In the genomic region with DNA sequence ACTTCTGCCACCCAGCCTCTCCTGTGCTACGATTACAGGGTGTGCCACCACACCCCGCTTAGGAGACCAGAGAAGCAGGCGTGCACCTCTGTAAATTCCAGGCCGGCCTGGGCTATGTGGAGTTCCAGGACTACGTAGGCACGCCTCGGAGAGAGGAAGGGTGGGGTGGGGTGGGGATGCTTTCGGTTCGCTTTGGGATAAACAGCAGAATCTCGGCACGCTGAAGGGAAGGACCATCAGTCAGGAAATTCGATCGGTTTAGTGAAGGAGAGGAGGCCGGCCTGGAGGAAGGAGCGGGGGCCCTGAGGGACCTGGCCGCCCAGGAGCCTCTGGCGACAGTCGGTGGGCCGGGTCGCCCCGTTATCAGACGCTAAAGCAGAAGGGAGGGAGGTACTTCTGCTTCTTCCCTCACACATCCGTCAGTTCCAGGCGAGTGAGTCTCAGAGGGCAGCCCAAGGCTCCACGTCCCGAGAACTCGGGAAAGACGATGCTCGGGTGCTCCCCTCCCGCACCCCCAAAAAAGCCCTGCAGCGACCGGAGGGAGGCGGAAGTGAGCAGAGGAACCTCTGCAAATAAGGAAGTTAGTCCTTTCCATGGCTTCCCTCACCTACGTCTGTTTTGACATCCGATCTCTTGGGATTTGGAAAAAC, we compare ENCODE assay signal across 8 mouse cellular contexts. TPM values are rescaled to one million over a fixed set of nuclear protein-coding genes. Genes with fewer than 3 reads are reported as not detected.
DNase-seq lines count a peak whose midpoint lies in the region; ATAC-seq lines count a peak whose summit lies in the region.

No protein-coding gene starts in this region.

- H3K9me3 ChIP-seq in hindbrain, embryonic 15.5 days, result no peaks in the 10 kb centered on the region

- peak overlapping the region; percentile 67 for H3K4me3 ChIP-seq in hindbrain, embryonic 15.5 days

- H3K4me2 ChIP-seq in hindbrain, embryonic 15.5 days, result peak overlapping the region; percentile 68

- H3K9ac ChIP-seq in hindbrain, embryonic 15.5 days, result peak overlapping the region; percentile 63

- ATAC-seq in hindbrain, embryonic 15.5 days (ENCODE audit: low FRiP score, low read depth), result peak; percentile 84

- peak overlapping the region; percentile 92 for H3K27ac ChIP-seq in hindbrain, embryonic 15.5 days (replicated peaks)

- H3K27me3 ChIP-seq in hindbrain, embryonic 15.5 days, result no peaks in the 10 kb centered on the region

- H3K36me3 ChIP-seq in hindbrain, embryonic 15.5 days, result peaks cover 14% of the 10 kb centered on the region

- peaks cover 7% of the 10 kb centered on the region for H3K4me1 ChIP-seq in hindbrain, embryonic 15.5 days (replicated peaks)

- DNase-seq in R1 (ENCODE audit: low read depth, low spot score), result peak; percentile 91
- peak; percentile 84 to 88 for DNase-seq in cerebellum, postnatal 25 days
- peak; percentile 73 to 81 for DNase-seq in frontal cortex, postnatal 36 days (ENCODE audit: low spot score in 2 of 2)
- peak; percentile 73 to 80 for DNase-seq in left cerebral cortex, adult 18-20 months (ENCODE audit: low spot score in 2 of 2)
- DNase-seq in lung, postnatal 4 days, result peak; percentile 87 to 90
- peak; percentile 80 for DNase-seq in right cerebral cortex, adult 18-20 months
- peak; percentile 75 for DNase-seq in urinary bladder, adult 2 months (ENCODE audit: low spot score)

- 0% methylated on average over 35 of the region's 35 CpGs for WGBS in hindbrain, embryonic 15.5 days

RNA-seq across cellular contexts. Expression of a gene that starts 6.2 kb away (rescaled TPM):
- 492 and 509 TPM in 2 replicates for polyA plus RNA-seq in hindbrain, embryonic 15.5 days (2015; fragmentation: Nextera tagmentation; extraction: Ambion mirVana)
- 100 to 1,000 TPM; 177 to 197 TPM for total RNA-seq in left cerebral cortex, adult 18-20 months (2021)
- 240 and 288 TPM in 2 replicates for polyA plus RNA-seq in urinary bladder, adult 2 months (2012; rRNA removed)

RNA-seq across cellular contexts. Expression of a gene that starts 30.6 kb away (rescaled TPM):
- 174 and 180 TPM in 2 replicates for polyA plus RNA-seq in hindbrain, embryonic 15.5 days (2015; fragmentation: Nextera tagmentation; extraction: Ambion mirVana)
- total RNA-seq in left cerebral cortex, adult 18-20 months (2021), result 100 to 1,000 TPM; 165 to 169 TPM
- 88.2 and 95.6 TPM in 2 replicates for polyA plus RNA-seq in urinary bladder, adult 2 months (2012; rRNA removed)

RNA-seq across cellular contexts. Expression of a gene that starts 47.5 kb away (rescaled TPM):
- 40.1 and 43.1 TPM in 2 replicates for polyA plus RNA-seq in hindbrain, embryonic 15.5 days (2015; fragmentation: Nextera tagmentation; extraction: Ambion mirVana)
- total RNA-seq in left cerebral cortex, adult 18-20 months (2021), result 10 to 100 TPM; 37.2 to 38.9 TPM
- polyA plus RNA-seq in urinary bladder, adult 2 months (2012; rRNA removed), result 12.9 and 17.4 TPM in 2 replicates

Comparison
In these comparisons a context has a peak if more than half of its experiments do, and no peak if none do; other contexts are left out.
1. Peak in every context shown above with its lines: DNase-seq, ATAC-seq, H3K4me3 ChIP-seq and H3K27ac ChIP-seq.